Mouse (Mus musculus): ENCODE measurements around the gene Arf3. TPM values are rescaled to one million over a fixed set of nuclear protein-coding genes. Genes with fewer than 3 reads are reported as not detected.
A peak's percentile ranks its signal among the peaks of the same experiment; 100 is the strongest.
"Not testable (repeated sequence)": the region's sequence is repeated elsewhere in the genome, so short reads cannot be mapped to it uniquely, and the experiment has no call there.

Arf3 gene
- 41.2 and 43.2 TPM in 2 replicates for polyA plus RNA-seq (2016; fragmentation: Nextera tagmentation; extraction: Ambion mirVana)

GRCm38 (mm10) chr15:98762670-98763529 is at the start of gene Arf3:
Gene Arf3, minus strand, starts transcription at chr15:98763214.
- peaks cover 36% of the 10 kb centered on the region for H3K36me3 ChIP-seq
- under 1% methylated on average over 76 of the region's 76 CpGs for WGBS
- peak; percentile 97 for DNase-seq (ENCODE audit: low spot score)

GRCm38 (mm10) chr15:98810212-98810611 is 47.2 kb upstream of the Arf3 start:
- WGBS: 72% methylated on average over 6 of the region's 6 CpGs
- H3K27ac ChIP-seq (replicated peaks); H3K4me3 ChIP-seq; DNase-seq (ENCODE audit: low spot score); H3K9me3 ChIP-seq (replicated peaks): not testable (repeated sequence)
- Histone ChIP-seq H3K36me3 (peaks cover 43% of the 10 kb centered on the region), H3K27me3 (ENCODE audit: low read depth, poor library complexity, severe bottlenecking) (peaks cover 59% of the 10 kb centered on the region), H3K4me1 (peaks cover 46% of the 10 kb centered on the region)

More at GRCm38 (mm10) chr15:98762670-98763529, at the start of gene Arf3:
- peak within 1 kb of the TSS; percentile 95 for H3K27ac ChIP-seq (replicated peaks)
- peak within 1 kb of the TSS; percentile 98 for H3K4me3 ChIP-seq
- H3K27me3 ChIP-seq (ENCODE audit: low read depth, poor library complexity, severe bottlenecking): peaks cover 35% of the 10 kb centered on the region
- peaks cover 29% of the 10 kb centered on the region for H3K4me1 ChIP-seq
- H3K9me3 ChIP-seq (replicated peaks): no peaks in the 10 kb centered on the region

GRCm38 (mm10) chr15:98809390-98809789 is 46.4 kb upstream of the Arf3 start, which contains the start of gene Ddn:
Gene Ddn, minus strand, starts transcription at chr15:98809490.
- H3K4me3 ChIP-seq: peak within 1 kb of the TSS; percentile 59
- 54% methylated on average over 3 of the region's 3 CpGs for WGBS

GRCm38 (mm10) chr15:98808651-98809134 is 45.7 kb upstream of the Arf3 start:
- H3K4me3 ChIP-seq: peak overlapping the region; percentile 59
- peaks cover 61% of the 10 kb centered on the region for H3K4me1 ChIP-seq
- 13% methylated on average over 6 of the region's 6 CpGs for WGBS
- peaks cover 74% of the 10 kb centered on the region for H3K27me3 ChIP-seq (ENCODE audit: low read depth, poor library complexity, severe bottlenecking)
- peaks cover 29% of the 10 kb centered on the region for H3K36me3 ChIP-seq
- no peak for DNase-seq (ENCODE audit: low spot score)
- H3K27ac ChIP-seq (replicated peaks): no peak overlapping the region
- H3K9me3 ChIP-seq (replicated peaks): no peaks in the 10 kb centered on the region

More at GRCm38 (mm10) chr15:98809390-98809789, 46.4 kb upstream of the Arf3 start, which contains the start of gene Ddn:
- DNase-seq (ENCODE audit: low spot score): no peak
- Histone ChIP-seq H3K36me3 (peaks cover 36% of the 10 kb centered on the region), H3K4me1 (peaks cover 54% of the 10 kb centered on the region), H3K9me3 (replicated peaks) (no peaks in the 10 kb centered on the region), H3K27ac (replicated peaks) (0 out of 2 replicates have a peak within 1 kb of the TSS, but pooled peaks have one; percentile 82), H3K27me3 (ENCODE audit: low read depth, poor library complexity, severe bottlenecking) (peaks cover 67% of the 10 kb centered on the region)

- peaks cover 67% of the 10 kb centered on the region for H3K4me1 ChIP-seq
- no peaks in the 10 kb centered on the region for H3K9me3 ChIP-seq (replicated peaks)
- peak overlapping the region; percentile 82 for H3K27ac ChIP-seq (replicated peaks)
- WGBS: 1% methylated on average over 34 of the region's 34 CpGs
- DNase-seq (ENCODE audit: low spot score): peak; percentile 46
- H3K36me3 ChIP-seq: peaks cover 23% of the 10 kb centered on the region
- H3K27me3 ChIP-seq (ENCODE audit: low read depth, poor library complexity, severe bottlenecking): peaks cover 80% of the 10 kb centered on the region
- peak overlapping the region; percentile 59 for H3K4me3 ChIP-seq
Observed at GRCm38 (mm10) chr15:98807895-98808650, 45.1 kb upstream of the Arf3 start.

- Histone ChIP-seq H3K27ac (replicated peaks) (peak overlapping the region; percentile 82), H3K27me3 (ENCODE audit: low read depth, poor library complexity, severe bottlenecking) (peaks cover 90% of the 10 kb centered on the region), H3K36me3 (peaks cover 14% of the 10 kb centered on the region), H3K9me3 (replicated peaks) (no peaks in the 10 kb centered on the region), H3K4me3 (peak overlapping the region; percentile 59), H3K4me1 (peaks cover 71% of the 10 kb centered on the region)
- WGBS: under 1% methylated on average over 57 of the region's 58 CpGs
- DNase-seq (ENCODE audit: low spot score): peak; percentile 58
Observed at GRCm38 (mm10) chr15:98806809-98807770, 44.1 kb upstream of the Arf3 start.

- no peaks in the 10 kb centered on the region for H3K9me3 ChIP-seq (replicated peaks)
- peaks cover 71% of the 10 kb centered on the region for H3K4me1 ChIP-seq
- DNase-seq (ENCODE audit: low spot score): peak; percentile 55
- H3K27me3 ChIP-seq (ENCODE audit: low read depth, poor library complexity, severe bottlenecking): peaks cover 98% of the 10 kb centered on the region
- 2% methylated on average over 30 of the region's 30 CpGs for WGBS
- H3K36me3 ChIP-seq: peaks cover 6% of the 10 kb centered on the region
- H3K27ac ChIP-seq (replicated peaks): peak overlapping the region; percentile 82
- H3K4me3 ChIP-seq: peak overlapping the region; percentile 59
Observed at GRCm38 (mm10) chr15:98806071-98806808, 43.2 kb upstream of the Arf3 start.

GRCm38 (mm10) chr15:98805324-98806040 is 42.5 kb upstream of the Arf3 start:
- Histone ChIP-seq H3K4me1 (peaks cover 71% of the 10 kb centered on the region), H3K36me3 (no peaks in the 10 kb centered on the region), H3K4me3 (peak overlapping the region; percentile 59), H3K27me3 (ENCODE audit: low read depth, poor library complexity, severe bottlenecking) (peaks cover 99% of the 10 kb centered on the region), H3K27ac (replicated peaks) (peak overlapping the region; percentile 82), H3K9me3 (replicated peaks) (no peaks in the 10 kb centered on the region)
- peak; percentile 85 for DNase-seq (ENCODE audit: low spot score)
- WGBS: under 1% methylated on average over 64 of the region's 64 CpGs

- Histone ChIP-seq H3K4me1 (peaks cover 72% of the 10 kb centered on the region), H3K36me3 (no peaks in the 10 kb centered on the region), H3K27me3 (ENCODE audit: low read depth, poor library complexity, severe bottlenecking) (peaks cover 100% of the 10 kb centered on the region), H3K9me3 (replicated peaks) (no peaks in the 10 kb centered on the region), H3K27ac (replicated peaks) (no peak overlapping the region), H3K4me3 (peak overlapping the region; percentile 32; the same call in 1 of the 2 replicates)
- peak; percentile 87 for DNase-seq (ENCODE audit: low spot score)
- under 1% methylated on average over 32 of the region's 32 CpGs for WGBS
Observed at GRCm38 (mm10) chr15:98804054-98804453, 41.0 kb upstream of the Arf3 start.

GRCm38 (mm10) chr15:98802926-98803325 is 39.9 kb upstream of the Arf3 start:
- 0 out of 2 replicates have a peak overlapping the region, but pooled peaks have one; percentile 32 for H3K4me3 ChIP-seq
- H3K4me1 ChIP-seq: peaks cover 72% of the 10 kb centered on the region
- H3K9me3 ChIP-seq (replicated peaks): no peaks in the 10 kb centered on the region
- WGBS: 4% methylated on average over 8 of the region's 8 CpGs
- DNase-seq (ENCODE audit: low spot score): no peak
- no peak overlapping the region for H3K27ac ChIP-seq (replicated peaks)
- H3K27me3 ChIP-seq (ENCODE audit: low read depth, poor library complexity, severe bottlenecking): peaks cover 100% of the 10 kb centered on the region
- H3K36me3 ChIP-seq: no peaks in the 10 kb centered on the region
